Mouse (Mus musculus): ENCODE data around the gene Pias4. TPM values are rescaled to one million over a fixed set of nuclear protein-coding genes. Genes with fewer than 3 reads are reported as not detected.
"Not testable (repeated sequence)": the region's sequence is repeated elsewhere in the genome, so short reads cannot be mapped to it uniquely, and the experiment has no call there.

Pias4 gene
- polyA plus RNA-seq (2011; ENCODE audit: insufficient read depth, insufficient read length, low read depth, missing spikeins) = 36.8 and 44.9 TPM in 2 replicates

- TF ChIP-seq CTCF (IDR thresholded peaks at IDR 0.05; ENCODE audit: low read depth, low read length) = no peak
- TF ChIP-seq EP300 (IDR thresholded peaks at IDR 0.05; ENCODE audit: insufficient read depth, low read depth, low read length) = no peak
- no peak for TF ChIP-seq POLR2A (IDR thresholded peaks at IDR 0.05; ENCODE audit: insufficient read depth, low read length)
- H3K36me3 ChIP-seq (ENCODE audit: control insufficient read depth, insufficient read depth, low read length, poor library complexity, severe bottlenecking) = peaks cover 7% of the 10 kb centered on the region; the same call in 1 of the 2 replicates
- H3K27me3 ChIP-seq (ENCODE audit: control insufficient read depth, insufficient read depth, low read length, poor library complexity, severe bottlenecking) = no peaks in the 10 kb centered on the region
- H3K4me1 ChIP-seq (ENCODE audit: control insufficient read depth, insufficient read depth, low read length) = no peaks in the 10 kb centered on the region
- peak within 1 kb of the TSS; percentile 89 for H3K27ac ChIP-seq (ENCODE audit: insufficient read depth, low read length)
- H3K9ac ChIP-seq (ENCODE audit: low read depth, poor library complexity, severe bottlenecking) = peak within 1 kb of the TSS; percentile 79
- no peaks in the 10 kb centered on the region for H3K9me3 ChIP-seq (replicated peaks; ENCODE audit: control insufficient read depth, insufficient read depth, low read length, poor library complexity, severe bottlenecking)
- peak within 1 kb of the TSS; percentile 96 for H3K4me3 ChIP-seq (ENCODE audit: low read depth, low read length)
These were observed at the start of gene Pias4 for GRCm38 (mm10) chr10:81167200-81168086. Gene Pias4 (minus strand): TSS chr10:81167923.

DNA sequence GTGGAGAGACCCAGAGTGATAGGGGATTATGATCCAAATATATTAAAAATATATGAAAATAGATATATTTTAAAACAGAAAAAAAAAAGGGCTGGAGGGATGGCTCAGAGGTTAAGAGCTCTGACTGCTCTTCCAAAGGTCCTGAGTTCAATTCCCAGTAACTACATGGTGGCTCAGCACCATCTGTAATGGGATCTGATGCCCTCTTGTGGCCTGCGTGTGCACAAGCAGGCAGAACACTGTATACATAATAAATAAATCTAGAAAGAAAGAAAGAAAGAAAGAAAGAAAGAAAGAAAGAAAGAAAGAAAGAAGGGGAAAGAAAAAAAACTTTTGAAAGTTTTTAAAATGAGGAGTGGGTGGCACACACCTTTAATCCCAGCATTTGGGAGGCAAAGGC, 49.5 kb upstream of the Pias4 start:
- not testable (repeated sequence) for H3K9me3 ChIP-seq (replicated peaks; ENCODE audit: control insufficient read depth, insufficient read depth, low read length, poor library complexity, severe bottlenecking); H3K27ac ChIP-seq (ENCODE audit: insufficient read depth, low read length); H3K4me3 ChIP-seq (ENCODE audit: low read depth, low read length); H3K9ac ChIP-seq (ENCODE audit: low read depth, poor library complexity, severe bottlenecking); H3K36me3 ChIP-seq (ENCODE audit: control insufficient read depth, insufficient read depth, low read length, poor library complexity, severe bottlenecking); H3K27me3 ChIP-seq (ENCODE audit: control insufficient read depth, insufficient read depth, low read length, poor library complexity, severe bottlenecking); H3K4me1 ChIP-seq (ENCODE audit: control insufficient read depth, insufficient read depth, low read length)
- TF ChIP-seq CTCF (IDR thresholded peaks at IDR 0.05; ENCODE audit: low read depth, low read length) = peak; percentile 46

DNA sequence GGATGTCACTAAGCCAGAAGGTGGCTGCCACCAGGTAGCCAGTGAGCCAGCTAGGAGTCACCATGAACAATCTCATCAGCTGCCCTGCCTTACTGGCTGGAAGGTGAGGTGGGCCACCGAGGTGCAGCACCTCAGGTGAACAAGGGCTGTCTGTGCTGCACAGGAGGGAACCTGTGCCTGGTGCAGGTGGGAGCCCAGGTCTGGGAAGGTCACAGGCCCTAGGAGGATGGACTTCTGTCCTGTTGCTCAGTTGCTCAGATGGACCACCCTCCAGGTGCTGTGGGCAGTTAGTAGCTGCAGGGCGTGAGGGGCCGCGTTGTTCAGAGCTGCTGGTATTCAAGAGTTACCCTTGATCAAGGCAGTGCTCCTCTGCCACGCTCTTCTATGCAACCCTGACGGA, 49.1 kb upstream of the Pias4 start:
- H3K36me3 ChIP-seq (ENCODE audit: control insufficient read depth, insufficient read depth, low read length, poor library complexity, severe bottlenecking) = no peaks in the 10 kb centered on the region
- no peak overlapping the region for H3K9ac ChIP-seq (ENCODE audit: low read depth, poor library complexity, severe bottlenecking)
- no peak overlapping the region for H3K4me3 ChIP-seq (ENCODE audit: low read depth, low read length)
- TF ChIP-seq POLR2A (IDR thresholded peaks at IDR 0.05; ENCODE audit: insufficient read depth, low read length) = no peak
- TF ChIP-seq CTCF (IDR thresholded peaks at IDR 0.05; ENCODE audit: low read depth, low read length) = no peak
- no peak for TF ChIP-seq EP300 (IDR thresholded peaks at IDR 0.05; ENCODE audit: insufficient read depth, low read depth, low read length)
- H3K4me1 ChIP-seq (ENCODE audit: control insufficient read depth, insufficient read depth, low read length) = peaks cover 2% of the 10 kb centered on the region
- H3K9me3 ChIP-seq (replicated peaks; ENCODE audit: control insufficient read depth, insufficient read depth, low read length, poor library complexity, severe bottlenecking) = no peaks in the 10 kb centered on the region
- H3K27ac ChIP-seq (ENCODE audit: insufficient read depth, low read length) = no peak overlapping the region
- H3K27me3 ChIP-seq (ENCODE audit: control insufficient read depth, insufficient read depth, low read length, poor library complexity, severe bottlenecking) = no peaks in the 10 kb centered on the region

- Histone ChIP-seq H3K4me1 (ENCODE audit: control insufficient read depth, insufficient read depth, low read length) (peaks cover 2% of the 10 kb centered on the region), H3K36me3 (ENCODE audit: control insufficient read depth, insufficient read depth, low read length, poor library complexity, severe bottlenecking) (no peaks in the 10 kb centered on the region), H3K4me3 (ENCODE audit: low read depth, low read length) (no peak overlapping the region), H3K27ac (ENCODE audit: insufficient read depth, low read length) (no peak overlapping the region), H3K9me3 (replicated peaks; ENCODE audit: control insufficient read depth, insufficient read depth, low read length, poor library complexity, severe bottlenecking) (no peaks in the 10 kb centered on the region), H3K9ac (ENCODE audit: low read depth, poor library complexity, severe bottlenecking) (no peak overlapping the region), H3K27me3 (ENCODE audit: control insufficient read depth, insufficient read depth, low read length, poor library complexity, severe bottlenecking) (no peaks in the 10 kb centered on the region)
- TF ChIP-seq CTCF (IDR thresholded peaks at IDR 0.05; ENCODE audit: low read depth, low read length) = no peak
These were observed 48.5 kb upstream of the Pias4 start for GRCm38 (mm10) chr10:81216260-81216659.

GRCm38 (mm10) chr10:81210154-81210553, 42.4 kb upstream of the Pias4 start:
- Histone ChIP-seq H3K27me3 (ENCODE audit: control insufficient read depth, insufficient read depth, low read length, poor library complexity, severe bottlenecking) (no peaks in the 10 kb centered on the region), H3K9ac (ENCODE audit: low read depth, poor library complexity, severe bottlenecking) (no peak overlapping the region), H3K36me3 (ENCODE audit: control insufficient read depth, insufficient read depth, low read length, poor library complexity, severe bottlenecking) (no peaks in the 10 kb centered on the region), H3K4me1 (ENCODE audit: control insufficient read depth, insufficient read depth, low read length) (no peaks in the 10 kb centered on the region), H3K9me3 (replicated peaks; ENCODE audit: control insufficient read depth, insufficient read depth, low read length, poor library complexity, severe bottlenecking) (no peaks in the 10 kb centered on the region), H3K27ac (ENCODE audit: insufficient read depth, low read length) (no peak overlapping the region), H3K4me3 (ENCODE audit: low read depth, low read length) (no peak overlapping the region)
- TF ChIP-seq POLR2A (IDR thresholded peaks at IDR 0.05; ENCODE audit: insufficient read depth, low read length) (no peak), CTCF (IDR thresholded peaks at IDR 0.05; ENCODE audit: low read depth, low read length) (peak; percentile 45)

GRCm38 (mm10) chr10:81204137-81204536, 36.4 kb upstream of the Pias4 start:
- no peak overlapping the region for H3K4me3 ChIP-seq (ENCODE audit: low read depth, low read length)
- no peaks in the 10 kb centered on the region for H3K4me1 ChIP-seq (ENCODE audit: control insufficient read depth, insufficient read depth, low read length)
- no peak for TF ChIP-seq POLR2A (IDR thresholded peaks at IDR 0.05; ENCODE audit: insufficient read depth, low read length)
- no peak for TF ChIP-seq EP300 (IDR thresholded peaks at IDR 0.05; ENCODE audit: insufficient read depth, low read depth, low read length)
- TF ChIP-seq CTCF (IDR thresholded peaks at IDR 0.05; ENCODE audit: low read depth, low read length) = no peak
- H3K9ac ChIP-seq (ENCODE audit: low read depth, poor library complexity, severe bottlenecking) = no peak overlapping the region
- no peaks in the 10 kb centered on the region for H3K9me3 ChIP-seq (replicated peaks; ENCODE audit: control insufficient read depth, insufficient read depth, low read length, poor library complexity, severe bottlenecking)
- no peaks in the 10 kb centered on the region for H3K36me3 ChIP-seq (ENCODE audit: control insufficient read depth, insufficient read depth, low read length, poor library complexity, severe bottlenecking)
- H3K27me3 ChIP-seq (ENCODE audit: control insufficient read depth, insufficient read depth, low read length, poor library complexity, severe bottlenecking) = no peaks in the 10 kb centered on the region
- no peak overlapping the region for H3K27ac ChIP-seq (ENCODE audit: insufficient read depth, low read length)
